Mouse (Mus musculus): ENCODE results near the gene Chsy1.

The Chsy1 gene

GRCm38 (mm10) chr7:66108961-66109854 lies at the start of gene Chsy1:
Chsy1 (plus strand) TSS chr7:66109515.
- peak; percentile 95 for DNase-seq

- peak; percentile 94 for DNase-seq
Measured at GRCm38 (mm10) chr7:66060066-66060956, 49.0 kb upstream of the Chsy1 start.

- no peak for DNase-seq
Measured at GRCm38 (mm10) chr7:66061057-66061456, 48.3 kb upstream of the Chsy1 start.

- peak; percentile 32 for DNase-seq
Measured at GRCm38 (mm10) chr7:66076411-66076810, 32.9 kb upstream of the Chsy1 start.

- peak; percentile 97 for DNase-seq
Measured at GRCm38 (mm10) chr7:66079364-66080230, 29.7 kb upstream of the Chsy1 start, which contains the start of gene Selenos. Selenos (plus strand) TSS chr7:66079649.

- DNase-seq: peak; percentile 18
Measured at GRCm38 (mm10) chr7:66080231-66080613, 29.1 kb upstream of the Chsy1 start.

- DNase-seq: no peak
Measured at GRCm38 (mm10) chr7:66083757-66084156, 25.6 kb upstream of the Chsy1 start.

- no peak for DNase-seq
Measured at GRCm38 (mm10) chr7:66084546-66084945, 24.8 kb upstream of the Chsy1 start.

GRCm38 (mm10) chr7:66087652-66088051 lies 21.7 kb upstream of the Chsy1 start:
- DNase-seq: no peak

- no peak for DNase-seq
Measured at GRCm38 (mm10) chr7:66088077-66088476, 21.2 kb upstream of the Chsy1 start.

GRCm38 (mm10) chr7:66090676-66091190 lies 18.6 kb upstream of the Chsy1 start:
- no peak for DNase-seq

GRCm38 (mm10) chr7:66091553-66091952 lies 17.8 kb upstream of the Chsy1 start:
- no peak for DNase-seq

GRCm38 (mm10) chr7:66092656-66093055 lies 16.7 kb upstream of the Chsy1 start:
- no peak for DNase-seq

- no peak for DNase-seq
Measured at GRCm38 (mm10) chr7:66094141-66094540, 15.2 kb upstream of the Chsy1 start.

- DNase-seq: no peak
Measured at GRCm38 (mm10) chr7:66098803-66099202, 10.5 kb upstream of the Chsy1 start.

GRCm38 (mm10) chr7:66101866-66102265 lies 7.4 kb upstream of the Chsy1 start:
- DNase-seq: peak; percentile 22

- no peak for DNase-seq
Measured at GRCm38 (mm10) chr7:66104531-66104930, 4.8 kb upstream of the Chsy1 start.

GRCm38 (mm10) chr7:66105771-66106170 lies 3.5 kb upstream of the Chsy1 start:
- no peak for DNase-seq

GRCm38 (mm10) chr7:66106581-66107056 lies 2.7 kb upstream of the Chsy1 start:
- no peak for DNase-seq

GRCm38 (mm10) chr7:66107206-66107605 lies 2.1 kb upstream of the Chsy1 start:
- no peak for DNase-seq

- DNase-seq: peak; percentile 56
Measured at GRCm38 (mm10) chr7:66107930-66108329, 1.4 kb upstream of the Chsy1 start.

Measured in kidney, postnatal 10 days (tissue).